Mouse (Mus musculus): Measurements from ENCODE around the gene Slc6a21. TPM values are rescaled to one million over a fixed set of nuclear protein-coding genes. Genes with fewer than 3 reads are reported as not detected.

Slc6a21 gene
- total RNA-seq, 2 experiments from 2014 or later = not detected

- no peak for DNase-seq
These were observed 20.1 kb upstream of the Slc6a21 start for GRCm38 (mm10) chr7:45257063-45257840.

DNA sequence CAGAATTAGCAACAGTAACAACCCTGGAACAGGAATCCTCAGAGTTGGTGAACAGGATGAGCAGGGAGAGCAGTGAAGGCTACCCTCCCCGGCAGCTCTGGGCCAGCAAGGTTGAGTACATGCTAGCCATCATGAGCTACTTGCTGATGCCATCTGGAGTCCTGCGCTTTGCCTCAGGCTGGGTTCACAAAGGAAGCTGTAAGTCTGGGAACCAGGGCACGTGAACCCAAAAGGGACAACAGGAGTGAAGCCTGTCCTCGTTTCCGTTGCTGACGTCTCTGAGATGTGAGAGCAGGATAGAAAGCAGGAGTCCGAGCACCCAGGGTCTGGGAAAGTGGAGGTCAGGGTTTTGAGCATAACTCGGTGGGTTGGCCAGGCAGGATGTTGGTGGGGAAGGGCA, 18.0 kb upstream of the Slc6a21 start:
- DNase-seq = no peak

GRCm38 (mm10) chr7:45262266-45262665, 15.0 kb upstream of the Slc6a21 start:
- no peak for DNase-seq

GRCm38 (mm10) chr7:45263006-45263607, 14.2 kb upstream of the Slc6a21 start:
- DNase-seq = no peak

GRCm38 (mm10) chr7:45264348-45264747, 13.0 kb upstream of the Slc6a21 start:
- no peak for DNase-seq

DNA sequence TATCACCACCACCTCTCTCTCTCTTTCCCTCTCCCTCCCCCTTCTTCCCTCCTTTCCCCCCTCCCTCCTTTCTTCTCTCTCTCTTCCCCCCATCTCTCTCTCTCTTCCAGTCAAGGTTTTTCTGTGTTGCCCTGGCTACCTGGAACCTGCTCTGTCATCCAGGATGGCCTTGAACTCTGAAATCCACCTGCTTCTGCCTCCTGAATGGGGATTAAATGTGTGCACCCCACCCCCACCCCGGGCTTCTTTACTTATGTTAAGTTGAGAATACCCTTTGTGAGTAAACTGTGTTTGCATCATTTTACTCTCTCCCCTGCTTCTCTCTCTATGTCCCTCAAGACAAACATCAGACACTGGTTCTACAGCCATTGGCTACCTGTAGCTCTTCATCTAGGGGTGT, 11.8 kb upstream of the Slc6a21 start:
- no peak for DNase-seq

DNA sequence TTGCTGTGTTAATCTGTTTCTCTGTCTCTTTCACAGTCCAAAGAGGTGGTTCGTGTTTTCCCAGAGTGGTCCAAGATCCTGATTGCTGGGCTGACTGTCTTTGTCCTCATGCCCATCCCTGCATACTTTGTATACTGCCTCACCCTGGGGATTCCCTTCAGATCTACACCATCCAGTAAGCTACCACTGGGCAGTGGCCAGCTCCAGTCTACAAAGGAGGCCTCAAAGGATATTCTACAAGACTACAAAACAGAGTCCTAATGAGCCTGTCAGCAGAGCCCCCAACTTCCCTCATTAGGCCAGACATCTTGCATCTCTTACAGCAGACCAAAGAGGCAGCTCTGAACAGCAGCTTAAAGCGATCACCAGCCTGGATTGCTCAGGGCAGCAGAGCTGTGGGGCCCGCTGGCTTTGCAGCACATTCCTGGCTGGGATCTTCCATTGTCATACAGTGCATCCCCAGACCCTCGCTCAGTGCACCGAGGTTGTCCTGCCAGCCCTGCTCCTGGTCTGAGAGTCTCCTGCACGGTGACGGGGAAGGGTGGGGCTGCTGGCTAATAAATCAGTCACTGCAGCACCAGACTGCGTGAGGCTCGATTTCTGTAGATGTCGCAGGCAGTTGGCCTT, 4.4 kb upstream of the Slc6a21 start:
- DNase-seq = no peak

- no peak for DNase-seq
These were observed 3.6 kb upstream of the Slc6a21 start for GRCm38 (mm10) chr7:45273672-45274071.

- no peak for DNase-seq
These were observed 9.2 kb downstream of the Slc6a21 start for GRCm38 (mm10) chr7:45286486-45286885.

DNA sequence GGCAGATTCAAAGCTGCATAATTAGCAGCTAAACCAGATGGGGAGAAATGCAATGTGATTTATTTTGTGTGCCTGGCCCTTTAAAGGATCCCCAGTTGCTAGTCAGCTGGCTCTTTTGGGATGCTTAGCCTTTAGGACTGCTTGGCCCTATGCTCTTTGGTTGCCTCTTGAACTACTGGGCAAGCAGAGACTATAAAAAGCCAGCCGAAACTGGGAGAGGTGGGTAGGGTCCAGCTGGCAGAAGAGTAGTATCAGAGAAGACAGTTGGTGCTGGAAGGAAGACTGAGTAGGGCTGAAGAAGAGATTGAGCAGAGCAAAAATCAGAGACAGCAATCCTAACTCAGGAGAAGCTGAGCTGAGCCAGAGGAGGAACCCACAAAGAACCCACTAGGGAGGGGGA, 19.3 kb downstream of the Slc6a21 start:
- no peak for DNase-seq

GRCm38 (mm10) chr7:45297563-45297962, 20.2 kb downstream of the Slc6a21 start:
- DNase-seq = no peak

GRCm38 (mm10) chr7:45299752-45300151, 22.4 kb downstream of the Slc6a21 start:
- peak; percentile 56 for DNase-seq

- peak; percentile 68 for DNase-seq
These were observed 23.0 kb downstream of the Slc6a21 start for GRCm38 (mm10) chr7:45300270-45300669.

- DNase-seq = no peak
These were observed 25.3 kb downstream of the Slc6a21 start for GRCm38 (mm10) chr7:45302626-45303025.

DNA sequence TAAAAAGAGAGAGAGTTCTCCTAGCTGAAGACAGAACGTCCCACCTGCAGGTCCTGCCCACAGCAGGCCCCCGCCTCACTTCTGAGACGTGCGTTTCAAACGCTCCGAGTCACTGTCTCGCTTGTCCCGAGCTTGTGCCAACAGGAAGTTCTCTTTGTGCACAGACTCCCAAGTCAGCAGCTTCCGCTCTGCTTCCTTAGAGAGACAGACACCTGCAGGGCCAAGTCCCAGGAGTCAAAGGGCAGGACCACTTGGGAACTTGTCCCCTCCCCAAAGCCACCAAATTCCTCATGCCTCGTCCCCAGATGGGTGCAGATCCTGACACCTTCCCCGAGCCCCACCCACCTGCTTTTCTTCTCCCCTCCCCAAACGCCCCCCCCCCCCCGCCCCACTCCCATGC, 27.6 kb downstream of the Slc6a21 start:
- DNase-seq = no peak

- DNase-seq = peak; percentile 68
These were observed 28.0 kb downstream of the Slc6a21 start for GRCm38 (mm10) chr7:45305275-45305674.

GRCm38 (mm10) chr7:45308551-45309240, 31.4 kb downstream of the Slc6a21 start:
- no peak for DNase-seq

GRCm38 (mm10) chr7:45309455-45309854, 32.1 kb downstream of the Slc6a21 start:
- DNase-seq = peak; percentile 67

GRCm38 (mm10) chr7:45312023-45312422, 34.7 kb downstream of the Slc6a21 start:
- no peak for DNase-seq

- no peak for DNase-seq
These were observed 35.6 kb downstream of the Slc6a21 start for GRCm38 (mm10) chr7:45312686-45313453.

DNA sequence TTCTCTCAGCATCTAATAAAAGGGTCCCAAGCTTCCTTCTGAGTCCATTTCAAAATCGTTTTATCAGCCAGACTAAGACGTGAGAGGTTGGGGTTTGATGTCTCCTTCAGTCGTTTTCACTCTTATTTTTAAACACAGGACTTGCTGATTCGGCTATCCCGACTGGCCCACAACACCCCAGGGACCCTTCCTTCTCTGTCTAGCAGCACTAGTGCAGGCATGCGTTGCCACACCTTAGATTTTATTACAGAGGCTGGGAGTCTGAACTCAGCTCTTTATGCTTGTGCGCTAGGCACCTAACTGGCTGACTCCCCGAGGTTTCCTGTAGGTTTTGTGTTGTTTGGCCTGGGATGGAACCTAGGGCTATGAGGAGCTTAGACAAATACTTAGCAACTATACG, 36.2 kb downstream of the Slc6a21 start:
- no peak for DNase-seq

GRCm38 (mm10) chr7:45315182-45315701, 37.9 kb downstream of the Slc6a21 start:
- DNase-seq = no peak
